Mouse (Mus musculus) hindbrain, embryonic 11.5 days (tissue): Measurements from ENCODE around the gene Cd79a. TPM values are rescaled to one million over a fixed set of nuclear protein-coding genes. Genes with fewer than 3 reads are reported as not detected.
A peak's percentile ranks its signal among the peaks of the same experiment; 100 is the strongest.
"Not testable (repeated sequence)": the region's sequence is repeated elsewhere in the genome, so short reads cannot be mapped to it uniquely, and the experiment has no call there.

ENCODE experiments used
- ATAC-seq: fragments of 200-750 bp; cut with Nextera tagmentation; 2 replicates; pipeline ENCODE4 v1.8.0; 2017; ENCODE audit warnings: mild to moderate bottlenecking, moderate TSS enrichment, moderate library complexity; ENCODE audit not compliant: low FRiP score
- DNase-seq: peaks from one replicate; pipeline ENCODE4 v3.0.0-alpha.2; 2015; ENCODE audit warnings: low spot score
- H3K27ac ChIP-seq: fragments of 300-500 bp; sonication (generic); 2 replicates; pipeline ENCODE4 v1.5.1; 2014; ENCODE audit warnings: mild to moderate bottlenecking, low read depth, low read length
- H3K27me3 ChIP-seq: fragments of 300-500 bp; sonication (generic); 2 replicates; pipeline ENCODE4 v1.6.1; 2014; ENCODE audit warnings: mild to moderate bottlenecking, low read length, moderate library complexity, mixed read lengths; ENCODE audit not compliant: control insufficient read depth, insufficient read depth
- H3K36me3 ChIP-seq: fragments of 300-500 bp; sonication (generic); 2 replicates; pipeline ENCODE4 v1.6.1; 2014; ENCODE audit warnings: mild to moderate bottlenecking, low read length, moderate library complexity, mixed read lengths; ENCODE audit not compliant: control insufficient read depth, insufficient read depth
- H3K4me1 ChIP-seq: fragments of 300-500 bp; sonication (generic); replicated peaks from 2 replicates; pipeline ENCODE4 v1.6.1; 2014; ENCODE audit warnings: low read length, mixed read lengths; ENCODE audit not compliant: control insufficient read depth, insufficient read depth
- H3K4me2 ChIP-seq: fragments of 300-500 bp; sonication (generic); replicated peaks from 2 replicates; pipeline ENCODE4 v1.6.1; 2014; ENCODE audit warnings: mild to moderate bottlenecking, low read depth, low read length
- H3K4me3 ChIP-seq: fragments of 300-500 bp; sonication (generic); 2 replicates; pipeline ENCODE4 v1.5.1; 2014; ENCODE audit warnings: low read depth, low read length
- H3K9ac ChIP-seq: fragments of 300-500 bp; sonication (generic); 2 replicates; pipeline ENCODE4 v1.6.1; 2014; ENCODE audit warnings: low read depth, low read length
- H3K9me3 ChIP-seq: fragments of 300-500 bp; sonication (generic); 2 replicates; pipeline ENCODE4 v1.6.1; 2016; ENCODE audit warnings: low read length; ENCODE audit not compliant: control insufficient read depth
- WGBS: fragments of 180-500 bp; shearing (Covaris S2); extraction: QIAGEN DNeasy Blood & Tissue Kit; methylation state at CpG from one replicate; pipeline ENCODE4 v1.1.7; 2014; 5-methylcytosine and 5-hydroxymethylcytosine counted together
- polyA plus RNA-seq: library from polyadenylated mRNA; unstranded; fragments of >200 nt; fragmentation: Nextera tagmentation; extraction: Ambion mirVana; gene quantifications from 2 replicates; pipeline ENCODE4 v1.2.1, GENCODE M21; 2014

Cd79a gene
- polyA plus RNA-seq, 1 experiment from 2014 or later = 0.39 TPM

GRCm38 (mm10) chr7:24891241-24892124, 5.7 kb upstream of the Cd79a start:
- 73% methylated on average over 3 of the region's 3 CpGs for WGBS
- DNase-seq (no peak), ATAC-seq (no peak)
- H3K4me3 ChIP-seq = no peak overlapping the region
- H3K9me3 ChIP-seq = no peaks in the 10 kb centered on the region
- H3K27ac ChIP-seq = no peak overlapping the region
- no peak overlapping the region for H3K4me2 ChIP-seq
- no peak overlapping the region for H3K9ac ChIP-seq
- H3K4me1 ChIP-seq = peaks cover 3% of the 10 kb centered on the region; the same call in 1 of the 2 replicates
- H3K27me3 ChIP-seq = no peaks in the 10 kb centered on the region
- H3K36me3 ChIP-seq = peaks cover 20% of the 10 kb centered on the region; the same call in 1 of the 2 replicates

GRCm38 (mm10) chr7:24892125-24892583, 5.0 kb upstream of the Cd79a start:
- Histone ChIP-seq H3K27ac (no peak overlapping the region), H3K36me3 (peaks cover 15% of the 10 kb centered on the region; the same call in 1 of the 2 replicates), H3K9ac (no peak overlapping the region), H3K9me3 (no peaks in the 10 kb centered on the region), H3K4me1 (no peaks in the 10 kb centered on the region), H3K27me3 (no peaks in the 10 kb centered on the region), H3K4me2 (no peak overlapping the region), H3K4me3 (no peak overlapping the region)
- WGBS = 77% methylated on average over 2 of the region's 2 CpGs
- no peak for ATAC-seq
- DNase-seq = no peak

- H3K4me3 ChIP-seq, H3K9ac ChIP-seq, H3K4me1 ChIP-seq, H3K9me3 ChIP-seq, H3K36me3 ChIP-seq, H3K27ac ChIP-seq, DNase-seq, H3K4me2 ChIP-seq, H3K27me3 ChIP-seq, ATAC-seq: not testable (repeated sequence)
- WGBS = 93% methylated on average over 2 of the region's 2 CpGs
Measured at GRCm38 (mm10) chr7:24895749-24896148, 1.4 kb upstream of the Cd79a start.

- no peak overlapping the region for H3K4me2 ChIP-seq
- DNase-seq (no peak), ATAC-seq (no peak)
- H3K4me1 ChIP-seq = no peaks in the 10 kb centered on the region
- H3K27me3 ChIP-seq = no peaks in the 10 kb centered on the region
- no peaks in the 10 kb centered on the region for H3K9me3 ChIP-seq
- no peak overlapping the region for H3K4me3 ChIP-seq
- WGBS = 65% methylated on average over 8 of the region's 8 CpGs
- H3K36me3 ChIP-seq = no peaks in the 10 kb centered on the region
- H3K27ac ChIP-seq = no peak overlapping the region
- H3K9ac ChIP-seq = no peak overlapping the region
Measured at GRCm38 (mm10) chr7:24896269-24896668, 912 bp upstream of the Cd79a start.

GRCm38 (mm10) chr7:24897959-24898358, 778 bp downstream of the Cd79a start:
- H3K4me2 ChIP-seq = no peak overlapping the region
- H3K27me3 ChIP-seq = no peaks in the 10 kb centered on the region
- H3K36me3 ChIP-seq = no peaks in the 10 kb centered on the region
- no peaks in the 10 kb centered on the region for H3K4me1 ChIP-seq
- no peaks in the 10 kb centered on the region for H3K9me3 ChIP-seq
- H3K4me3 ChIP-seq = no peak overlapping the region
- H3K27ac ChIP-seq = no peak overlapping the region
- no peak overlapping the region for H3K9ac ChIP-seq
- ATAC-seq (no peak), DNase-seq (no peak)
- WGBS = 70% methylated on average over 5 of the region's 5 CpGs

GRCm38 (mm10) chr7:24901114-24901513, 3.9 kb downstream of the Cd79a start:
- no peaks in the 10 kb centered on the region for H3K27me3 ChIP-seq
- H3K27ac ChIP-seq = no peak overlapping the region
- no peak overlapping the region for H3K9ac ChIP-seq
- H3K4me1 ChIP-seq = no peaks in the 10 kb centered on the region
- no peak overlapping the region for H3K4me3 ChIP-seq
- DNase-seq (no peak), ATAC-seq (no peak)
- no peaks in the 10 kb centered on the region for H3K9me3 ChIP-seq
- no peak overlapping the region for H3K4me2 ChIP-seq
- H3K36me3 ChIP-seq = no peaks in the 10 kb centered on the region
- WGBS = 77% methylated on average over 6 of the region's 6 CpGs

- ATAC-seq = no peak
- Histone ChIP-seq H3K27ac (no peak overlapping the region), H3K9ac (no peak overlapping the region; the same call in 1 of the 2 replicates), H3K27me3 (no peaks in the 10 kb centered on the region), H3K4me1 (no peaks in the 10 kb centered on the region), H3K4me3 (no peak overlapping the region), H3K4me2 (no peak overlapping the region), H3K36me3 (no peaks in the 10 kb centered on the region), H3K9me3 (no peaks in the 10 kb centered on the region)
- DNase-seq = no peak
- 79% methylated on average over 1 of the region's 1 CpGs for WGBS
Measured at GRCm38 (mm10) chr7:24901842-24902241, 4.7 kb downstream of the Cd79a start.

- no peak for DNase-seq
- Histone ChIP-seq H3K4me3 (peak overlapping the region; percentile 68), H3K4me2 (peak overlapping the region; percentile 61; the same call in 1 of the 2 replicates), H3K27me3 (no peaks in the 10 kb centered on the region), H3K9me3 (no peaks in the 10 kb centered on the region), H3K4me1 (no peaks in the 10 kb centered on the region), H3K9ac (peak overlapping the region; percentile 75; the same call in 1 of the 2 replicates), H3K36me3 (no peaks in the 10 kb centered on the region), H3K27ac (peak overlapping the region; percentile 70)
- ATAC-seq = no peak
- WGBS = 51% methylated on average over 2 of the region's 2 CpGs
Measured at GRCm38 (mm10) chr7:24902264-24902629, 5.1 kb downstream of the Cd79a start.
